Mouse (Mus musculus) R1 (cell line): ENCODE measurements at regions not wholly inside any gene's neighbourhood (a gene's known extent, or its start where the extent isn't known, plus 50 kb on each side); places are given as distances from the start of the nearest gene placed in this dataset.

Source experiments
- DNase-seq: peaks from one replicate; pipeline ENCODE4 v3.0.0-alpha.2; 2018; ENCODE audit warnings: low read depth, low spot score

- DNase-seq, result no peak
Observed at GRCm38 (mm10) chr9:25374161-25374560, 107.2 kb upstream of the Eepd1 start.

GRCm38 (mm10) chr9:25376209-25376608 lies 105.1 kb upstream of the Eepd1 start:
- no peak for DNase-seq

GRCm38 (mm10) chr9:25377771-25378747 lies 103.3 kb upstream of the Eepd1 start:
- no peak for DNase-seq

DNA sequence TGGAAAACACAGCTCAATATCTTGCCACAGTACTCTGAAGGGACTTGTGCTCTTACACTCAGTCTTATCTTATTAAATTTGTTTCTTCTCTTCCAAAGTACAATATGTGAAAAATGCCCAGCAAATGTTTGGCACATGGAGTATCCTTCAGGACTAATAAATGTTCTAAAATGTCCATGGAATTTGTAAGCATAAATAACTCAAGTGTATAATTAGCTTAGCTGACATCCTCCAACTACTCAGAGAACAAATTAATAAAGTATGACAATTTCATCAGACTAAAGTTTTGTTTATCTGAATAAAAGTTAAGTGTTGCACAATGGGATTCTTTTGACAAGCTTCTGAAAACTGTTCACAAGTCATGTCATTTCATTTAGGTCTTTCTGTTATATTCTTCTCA lies 96.0 kb upstream of the Eepd1 start:
- no peak for DNase-seq

DNA sequence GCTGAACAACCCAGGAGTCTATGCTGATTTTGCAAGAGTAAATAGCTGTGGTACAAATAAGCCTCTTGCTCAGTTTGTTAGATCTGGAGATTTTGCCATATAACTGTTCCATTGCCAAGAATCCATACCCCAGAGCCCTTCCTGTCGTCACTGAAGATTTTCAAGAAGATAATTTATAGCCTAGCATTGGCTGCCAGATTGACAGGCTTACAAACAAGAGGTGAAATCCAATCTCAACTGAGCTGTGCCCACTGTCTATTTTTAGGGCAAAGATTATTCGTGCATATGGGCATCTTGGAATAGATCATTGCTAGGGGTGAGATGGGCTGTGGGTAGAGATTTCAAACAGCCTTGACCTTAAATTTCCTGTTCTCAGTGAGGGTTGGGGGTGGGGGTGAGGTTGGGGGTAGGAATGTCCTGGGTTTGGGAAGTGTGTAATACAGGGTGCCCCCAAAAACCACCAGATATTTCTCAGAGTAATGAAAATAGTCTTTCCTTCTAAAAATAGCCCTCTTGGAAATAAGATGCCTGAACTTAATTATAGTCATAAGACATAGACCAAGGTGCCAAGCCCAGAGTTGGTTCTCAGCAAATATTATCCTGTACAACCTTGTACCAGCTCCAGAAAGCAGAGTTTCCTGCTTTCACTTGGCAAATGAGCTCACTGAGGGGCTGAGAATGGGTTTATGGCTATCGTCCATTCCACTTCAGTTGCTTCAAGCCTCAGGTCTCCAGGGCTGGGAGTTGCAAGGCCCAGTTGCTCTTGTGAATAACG lies 93.3 kb upstream of the Eepd1 start:
- DNase-seq, result no peak

DNA sequence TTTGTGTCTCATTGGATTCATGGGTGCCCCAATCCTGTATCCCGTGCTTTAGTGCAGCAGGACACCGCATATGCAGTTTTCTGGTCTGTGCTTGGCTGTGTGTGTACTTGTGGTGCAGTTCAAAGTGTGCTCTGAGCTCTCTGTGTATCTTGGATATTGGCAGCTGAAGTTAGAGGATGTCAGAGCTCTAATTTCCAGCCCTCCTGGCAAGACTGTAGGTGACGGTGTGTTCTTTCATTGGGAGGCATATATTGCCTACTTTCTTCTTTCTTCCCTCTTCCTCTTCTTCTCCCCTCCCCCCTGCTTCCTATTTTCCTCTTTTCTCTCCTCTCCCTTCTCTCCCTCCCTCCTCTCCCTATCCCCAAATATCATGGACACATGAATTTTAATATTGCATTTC lies 92.0 kb upstream of the Eepd1 start:
- no peak for DNase-seq

DNA sequence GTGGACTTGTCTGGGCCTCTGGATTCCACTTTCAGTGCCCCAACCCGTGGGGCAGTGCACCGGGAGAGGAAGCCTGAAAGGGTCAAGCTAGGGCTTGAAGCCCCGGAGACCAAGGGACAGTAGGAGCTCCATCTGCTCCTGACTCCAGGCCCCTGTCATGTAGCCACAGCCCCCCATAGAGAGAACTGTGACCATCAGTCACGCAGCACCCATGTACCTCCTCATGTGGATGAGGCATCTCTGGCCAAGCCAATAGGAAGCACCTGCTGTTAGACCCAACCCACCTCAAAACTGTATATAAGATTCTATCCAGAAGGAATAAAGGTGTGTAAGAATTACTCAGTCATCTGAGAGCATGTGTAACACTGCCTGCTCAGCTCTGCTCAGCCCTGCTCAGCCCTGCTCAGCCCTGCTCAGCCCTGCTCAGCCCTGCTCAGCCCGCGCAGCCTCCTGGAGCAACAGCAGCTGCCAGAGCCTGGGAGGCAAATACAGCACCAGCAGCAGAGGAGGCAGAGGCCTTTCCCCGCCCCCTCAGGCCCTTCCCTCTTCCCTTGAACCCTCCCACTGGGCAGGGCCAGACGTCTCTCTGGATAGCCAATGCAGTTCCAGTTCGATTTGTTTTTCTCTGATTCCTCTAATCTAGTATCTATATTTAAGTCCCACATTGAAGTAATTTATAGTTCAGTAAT lies 80.6 kb upstream of the Eepd1 start:
- DNase-seq, result peak; percentile 80

- DNase-seq, result no peak
Observed at GRCm38 (mm10) chr9:25405848-25406247, 75.5 kb upstream of the Eepd1 start.

GRCm38 (mm10) chr9:25408518-25408917 lies 72.8 kb upstream of the Eepd1 start:
- DNase-seq, result no peak

DNA sequence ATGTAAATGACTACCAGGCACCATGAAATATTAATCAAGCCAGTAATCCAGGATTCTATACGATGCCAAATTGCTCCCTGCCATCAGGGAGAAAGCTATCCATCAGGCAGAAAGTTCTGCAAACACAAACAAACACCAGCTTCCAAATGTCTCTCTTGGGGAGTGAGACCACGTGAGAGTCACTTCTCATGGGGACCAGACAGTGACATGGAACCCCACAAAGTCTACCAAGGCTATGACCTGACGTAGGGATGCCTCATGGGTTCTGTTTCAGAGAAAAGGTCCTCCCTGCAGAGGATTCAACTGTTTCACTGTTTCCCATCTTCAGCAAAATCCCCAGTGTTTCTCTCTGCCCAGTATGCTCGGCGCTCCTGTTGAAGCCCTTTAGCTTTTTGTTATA lies 71.6 kb upstream of the Eepd1 start:
- DNase-seq, result no peak

DNA sequence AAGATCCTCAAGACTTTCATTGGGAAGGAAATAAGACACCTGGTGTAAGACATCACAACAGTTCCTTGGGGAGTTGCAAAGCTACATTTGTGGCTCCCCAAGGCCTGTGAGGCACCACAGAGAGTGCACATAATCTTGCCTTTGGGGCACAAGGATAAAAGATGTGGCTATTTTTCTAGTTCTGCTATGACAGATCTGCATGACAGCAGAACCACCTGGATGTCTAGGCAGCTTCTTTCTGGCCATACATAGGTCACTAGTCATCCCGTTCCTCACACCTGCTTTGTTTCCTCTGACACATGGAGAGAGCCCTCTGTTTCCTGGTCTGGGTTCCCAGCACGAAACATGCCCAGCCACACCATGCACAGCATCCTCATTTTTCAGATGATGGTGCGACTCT lies 67.5 kb upstream of the Eepd1 start:
- no peak for DNase-seq

DNA sequence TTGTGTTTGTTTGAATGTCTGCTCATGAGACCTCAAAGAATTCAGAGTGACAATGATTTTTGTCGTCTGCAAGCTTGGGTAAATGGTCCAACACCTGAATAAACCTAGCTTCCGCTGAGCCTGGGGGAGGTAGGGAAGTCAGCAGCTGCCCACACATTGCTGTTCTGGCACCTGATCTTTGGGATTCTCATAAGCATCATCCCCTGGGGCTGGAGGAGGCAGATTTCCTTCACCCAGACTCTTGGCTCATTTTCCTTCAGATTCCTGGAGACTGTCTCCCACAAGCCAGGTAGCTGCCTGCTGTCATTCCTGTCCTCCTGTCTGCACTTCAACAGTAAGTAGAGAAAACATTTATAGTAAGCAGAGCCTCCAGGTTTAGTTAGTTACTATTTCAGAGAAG lies 67.0 kb upstream of the Eepd1 start:
- no peak for DNase-seq

GRCm38 (mm10) chr9:25426941-25427340 lies 54.4 kb upstream of the Eepd1 start:
- DNase-seq, result no peak

- no peak for DNase-seq
Observed at GRCm38 (mm10) chr9:25429450-25430213, 51.7 kb upstream of the Eepd1 start.
